ENCODE assay signal across 7 mouse cellular contexts in the genomic region with DNA sequence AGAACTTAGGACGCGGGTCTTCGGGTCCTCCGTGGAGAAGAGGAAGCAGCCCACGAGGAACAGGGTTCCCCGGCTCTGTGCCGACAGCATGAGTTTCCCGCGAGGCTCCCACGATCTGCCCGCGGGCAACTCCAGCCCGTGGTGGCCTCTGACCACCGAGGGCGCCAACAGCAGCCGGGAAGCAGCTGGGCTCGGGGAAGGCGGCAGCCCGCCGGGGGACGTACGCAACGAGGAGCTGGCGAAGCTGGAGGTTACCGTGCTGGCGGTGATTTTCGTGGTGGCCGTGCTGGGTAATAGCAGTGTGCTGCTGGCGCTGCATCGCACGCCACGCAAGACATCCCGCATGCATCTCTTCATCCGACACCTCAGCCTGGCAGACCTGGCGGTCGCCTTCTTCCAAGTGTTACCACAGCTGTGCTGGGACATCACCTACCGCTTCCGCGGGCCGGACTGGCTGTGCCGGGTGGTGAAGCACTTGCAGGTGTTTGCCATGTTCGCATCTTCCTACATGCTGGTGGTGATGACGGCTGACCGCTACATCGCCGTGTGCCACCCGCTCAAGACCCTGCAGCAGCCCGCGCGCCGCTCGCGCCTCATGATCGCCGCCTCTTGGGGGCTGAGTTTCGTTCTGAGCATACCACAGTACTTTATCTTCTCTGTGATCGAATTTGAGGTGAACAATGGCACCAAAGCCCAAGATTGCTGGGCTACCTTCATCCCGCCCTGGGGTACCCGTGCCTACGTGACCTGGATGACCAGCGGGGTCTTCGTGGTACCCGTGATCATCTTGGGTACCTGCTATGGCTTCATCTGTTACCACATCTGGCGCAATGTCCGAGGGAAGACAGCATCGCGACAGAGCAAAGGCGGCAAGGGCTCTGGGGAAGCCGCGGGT. TPM values are rescaled to one million over a fixed set of nuclear protein-coding genes. Genes with fewer than 3 reads are reported as not detected.
DNase-seq lines count a peak whose midpoint lies in the region; ATAC-seq and TF ChIP-seq lines count a peak whose summit lies in the region.

No protein-coding gene starts in this region.

- H3K4me3 ChIP-seq in ES-Bruce4 (ENCODE audit: low read depth, low read length), result peak overlapping the region; percentile 34
- peak overlapping the region; percentile 56 for H3K4me3 ChIP-seq in embryonic facial prominence, embryonic 12.5 days
- H3K4me3 ChIP-seq in heart, postnatal 0 days (ENCODE audit: low read depth, low read length), result peak overlapping the region; percentile 50
- H3K4me3 ChIP-seq in stomach, embryonic 15.5 days (replicated peaks), result peak overlapping the region; percentile 44

- peak overlapping the region; percentile 94 for H3K4me2 ChIP-seq in embryonic facial prominence, embryonic 12.5 days (replicated peaks)
- peak overlapping the region; percentile 76 for H3K4me2 ChIP-seq in heart, postnatal 0 days (ENCODE audit: low read depth, low read length)
- peak overlapping the region; percentile 66 for H3K4me2 ChIP-seq in stomach, embryonic 15.5 days

- intact Hi-C loops in left cerebral cortex, postnatal 10 days (cut with DNase I), result loop anchor here (5.0 to 10.0 kb wide), 2 partner anchors 267 to 344 kb away; no protein-coding TSS in a partner anchor

- no peaks in the 10 kb centered on the region for H3K9me3 ChIP-seq in ES-Bruce4 (replicated peaks; ENCODE audit: control insufficient read depth, insufficient read depth, low read length, poor library complexity, severe bottlenecking)
- H3K9me3 ChIP-seq in embryonic facial prominence, embryonic 12.5 days, result no peaks in the 10 kb centered on the region
- H3K9me3 ChIP-seq in heart, postnatal 0 days (replicated peaks; ENCODE audit: control insufficient read depth, low read length), result no peaks in the 10 kb centered on the region
- H3K9me3 ChIP-seq in stomach, embryonic 15.5 days, result no peaks in the 10 kb centered on the region

- H3K27me3 ChIP-seq in ES-Bruce4 (ENCODE audit: control insufficient read depth, insufficient read depth, low read length, poor library complexity, severe bottlenecking), result no peaks in the 10 kb centered on the region
- H3K27me3 ChIP-seq in embryonic facial prominence, embryonic 12.5 days, result peaks cover 38% of the 10 kb centered on the region
- peaks cover 37% of the 10 kb centered on the region for H3K27me3 ChIP-seq in heart, postnatal 0 days (ENCODE audit: control insufficient read depth, insufficient read depth, low read length)
- H3K27me3 ChIP-seq in stomach, embryonic 15.5 days (replicated peaks), result peaks cover 14% of the 10 kb centered on the region; the same call in 1 of the 2 replicates

- peak; percentile 38 for DNase-seq in CD4-positive, CD25-positive, alpha-beta regulatory T cell, adult 2 months (ENCODE audit: low read depth, low spot score)
- DNase-seq in heart, postnatal 0 days (ENCODE audit: low spot score), result no peak
- peak; percentile 7 to 40 for DNase-seq in left cerebral cortex, postnatal 10 days (ENCODE audit: extremely low spot score in 1 of 2, low spot score in 2 of 2)
- peak; percentile 58 for DNase-seq in mesoderm, embryonic 11.5 days (ENCODE audit: low read depth, low spot score)

- TF ChIP-seq POLR2A in ES-Bruce4 (IDR thresholded peaks at IDR 0.05; ENCODE audit: insufficient read depth, low read length), result no peak

- no peak overlapping the region; the same call in 1 of the 2 replicates for H3K9ac ChIP-seq in ES-Bruce4 (ENCODE audit: low read depth, poor library complexity, severe bottlenecking)
- H3K9ac ChIP-seq in embryonic facial prominence, embryonic 12.5 days, result peak overlapping the region; percentile 45
- no peak overlapping the region for H3K9ac ChIP-seq in heart, postnatal 0 days (replicated peaks; ENCODE audit: low read depth, low read length)
- peak overlapping the region; percentile 23; the same call in 1 of the 2 replicates for H3K9ac ChIP-seq in stomach, embryonic 15.5 days

- no peak overlapping the region for H3K27ac ChIP-seq in ES-Bruce4 (ENCODE audit: insufficient read depth, low read length)
- H3K27ac ChIP-seq in embryonic facial prominence, embryonic 12.5 days, result no peak overlapping the region
- H3K27ac ChIP-seq in heart, postnatal 0 days (ENCODE audit: low read depth), result no peak overlapping the region
- peak overlapping the region; percentile 4; the same call in 1 of the 2 replicates for H3K27ac ChIP-seq in stomach, embryonic 15.5 days

- 2% methylated on average over 70 of the region's 70 CpGs for WGBS in embryonic facial prominence, embryonic 12.5 days
- WGBS in heart, postnatal 0 days, result 2% methylated on average over 70 of the region's 70 CpGs
- WGBS in stomach, embryonic 15.5 days, result 1% methylated on average over 70 of the region's 70 CpGs

- TF ChIP-seq EP300 in ES-Bruce4 (IDR thresholded peaks at IDR 0.05; ENCODE audit: insufficient read depth, low read depth, low read length), result no peak
- TF ChIP-seq EP300 in heart, postnatal 0 days (IDR thresholded peaks at IDR 0.05; ENCODE audit: low read depth), result no peak

- 0 out of 2 replicates have a peak, but pooled peaks have one; percentile 39 for ATAC-seq in embryonic facial prominence, embryonic 12.5 days (ENCODE audit: insufficient number of reproducible peaks, insufficient read depth, low FRiP score, low TSS enrichment)
- no peak for ATAC-seq in heart, postnatal 0 days (ENCODE audit: insufficient read depth, low read depth)
- ATAC-seq in stomach, embryonic 15.5 days (ENCODE audit: insufficient read depth, low FRiP score, low read depth), result peak; percentile 10; the same call in 1 of the 2 replicates

- TF ChIP-seq CTCF in ES-Bruce4 (IDR thresholded peaks at IDR 0.05; ENCODE audit: low read depth, low read length), result no peak
- TF ChIP-seq CTCF in heart, postnatal 0 days (IDR thresholded peaks at IDR 0.05; ENCODE audit: low read depth), result no peak

- no peaks in the 10 kb centered on the region for H3K4me1 ChIP-seq in ES-Bruce4 (ENCODE audit: control insufficient read depth, insufficient read depth, low read length)
- peaks cover 16% of the 10 kb centered on the region; the same call in 1 of the 2 replicates for H3K4me1 ChIP-seq in embryonic facial prominence, embryonic 12.5 days
- H3K4me1 ChIP-seq in heart, postnatal 0 days (ENCODE audit: control insufficient read depth, insufficient read depth), result peaks cover 13% of the 10 kb centered on the region; the same call in 1 of the 2 replicates
- H3K4me1 ChIP-seq in stomach, embryonic 15.5 days, result no peaks in the 10 kb centered on the region

- H3K36me3 ChIP-seq in ES-Bruce4 (ENCODE audit: control insufficient read depth, insufficient read depth, low read length, poor library complexity, severe bottlenecking), result no peaks in the 10 kb centered on the region
- no peaks in the 10 kb centered on the region for H3K36me3 ChIP-seq in embryonic facial prominence, embryonic 12.5 days
- no peaks in the 10 kb centered on the region for H3K36me3 ChIP-seq in heart, postnatal 0 days (replicated peaks; ENCODE audit: control insufficient read depth, insufficient read depth, low read length)
- no peaks in the 10 kb centered on the region for H3K36me3 ChIP-seq in stomach, embryonic 15.5 days

RNA-seq across cellular contexts. Expression of a gene that starts 0.7 kb away (rescaled TPM):
- not detected in 2 replicates for polyA plus RNA-seq in ES-Bruce4 (2011; ENCODE audit: insufficient read depth, insufficient read length, low read depth, missing spikeins)
- 8.2 and 9.5 TPM in 2 replicates for polyA plus RNA-seq in embryonic facial prominence, embryonic 12.5 days (2016; fragmentation: Nextera tagmentation; extraction: Ambion mirVana)
- 0.08 and 1.3 TPM in 2 replicates for total RNA-seq in heart, postnatal 0 days (2014; rRNA removed; ENCODE audit: low replicate concordance)
- polyA plus RNA-seq in heart, postnatal 0 days (2015; fragmentation: Nextera tagmentation; extraction: Ambion mirVana), result 0.12 and 0.16 TPM in 2 replicates
- 1 to 10 TPM; 1.8 to 2.1 TPM for total RNA-seq in left cerebral cortex, postnatal 10 days (2021)
- polyA plus RNA-seq in stomach, embryonic 15.5 days (2015; fragmentation: Nextera tagmentation; extraction: Ambion mirVana), result 11.8 and 13.5 TPM in 2 replicates

Comparison
In these comparisons a context has a peak if more than half of its experiments do, and no peak if none do; other contexts are left out.
1. H3K9ac ChIP-seq: peak in embryonic facial prominence, embryonic 12.5 days (single experiment) and stomach, embryonic 15.5 days (single experiment); none in ES-Bruce4 (single experiment) and heart, postnatal 0 days (single experiment).
2. Peak in every context shown above with its lines, with median percentiles within 50 percentile points of each other: H3K4me3 ChIP-seq and H3K4me2 ChIP-seq.